8 mouse cellular contexts compared by ENCODE assay signal in the genomic region with DNA sequence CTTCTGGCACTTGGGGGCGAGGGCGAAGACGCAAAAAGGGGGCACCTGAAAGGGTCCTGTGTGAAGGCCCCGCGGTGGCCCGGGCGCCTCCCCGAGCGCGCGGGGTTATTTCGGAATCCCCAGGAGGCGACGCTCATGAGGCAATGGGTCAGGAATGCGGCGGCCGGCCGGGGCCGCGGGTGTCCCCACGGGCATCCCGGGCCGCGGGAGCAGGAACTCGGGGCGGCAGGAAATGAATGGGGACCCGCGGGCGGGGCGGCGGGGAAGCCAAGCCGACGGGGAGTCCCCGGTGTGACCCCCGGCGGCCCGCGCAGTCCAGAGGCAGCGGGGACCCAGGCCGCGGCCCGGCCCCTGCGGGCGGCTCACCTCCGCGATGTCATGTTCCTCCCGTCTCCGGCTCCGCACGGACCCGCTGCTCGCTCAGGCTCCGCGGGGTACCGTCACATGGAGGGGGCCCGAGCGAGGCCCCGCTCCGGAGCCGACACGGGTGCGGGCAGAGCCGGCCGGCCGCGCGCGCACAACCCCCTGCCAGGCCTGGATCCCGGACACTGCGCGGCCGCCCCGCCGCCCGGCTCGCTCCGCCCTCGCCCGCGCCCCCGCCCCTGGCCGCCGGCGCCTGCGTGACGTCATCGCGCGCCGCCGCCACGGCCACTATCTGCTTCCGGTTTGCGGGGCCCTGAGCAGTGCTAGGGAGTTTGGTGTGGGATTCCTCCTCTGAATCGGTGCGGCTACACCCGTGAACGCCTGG. TPM values are rescaled to one million over a fixed set of nuclear protein-coding genes. Genes with fewer than 3 reads are reported as not detected.
DNase-seq lines count a peak whose midpoint lies in the region; ATAC-seq and TF ChIP-seq lines count a peak whose summit lies in the region.

A gene (minus strand): TSS at position 562 of the 748 bp plus-strand sequence.

- under 1% methylated on average over 91 of the region's 98 CpGs for WGBS in forebrain, embryonic 10.5 days
- 1% methylated on average over 93 of the region's 98 CpGs for whole genome bisulfite sequencing in heart, embryonic 14.5 days
- under 1% methylated on average over 49 of the region's 98 CpGs for WGBS in liver, postnatal 0 days (ENCODE audit: insufficient replicate concordance)
- under 1% methylated on average over 75 of the region's 98 CpGs for WGBS in neural tube, embryonic 13.5 days

- H3K9ac ChIP-seq in heart, embryonic 14.5 days (ENCODE audit: low read length), result peak within 1 kb of the TSS; percentile 97
- H3K9ac ChIP-seq in liver, postnatal 0 days (replicated peaks), result peak within 1 kb of the TSS; percentile 98
- peak within 1 kb of the TSS; percentile 86 for H3K9ac ChIP-seq in neural tube, embryonic 13.5 days

- H3K4me3 ChIP-seq in brown adipose tissue, adult 24 weeks (ENCODE audit: insufficient read depth, low read depth, low read length), result peak within 1 kb of the TSS; percentile 82
- peak within 1 kb of the TSS; percentile 80 for H3K4me3 ChIP-seq in forebrain, embryonic 10.5 days
- peak within 1 kb of the TSS; percentile 89 to 96 for H3K4me3 ChIP-seq in heart, embryonic 14.5 days (ENCODE audit: control insufficient read depth in 1 of 2, insufficient read depth in 1 of 2, low read depth in 1 of 2, low read length in 2 of 2)
- H3K4me3 ChIP-seq in liver, postnatal 0 days (ENCODE audit: low read depth, low read length), result peak within 1 kb of the TSS; percentile 88
- peak within 1 kb of the TSS; percentile 88 for H3K4me3 ChIP-seq in neural tube, embryonic 13.5 days

- no peaks in the 10 kb centered on the region for H3K9me3 ChIP-seq in forebrain, embryonic 10.5 days
- no peaks in the 10 kb centered on the region for H3K9me3 ChIP-seq in heart, embryonic 14.5 days (ENCODE audit: control insufficient read depth, low read length)
- no peaks in the 10 kb centered on the region for H3K9me3 ChIP-seq in liver, postnatal 0 days (ENCODE audit: low read length)
- no peaks in the 10 kb centered on the region for H3K9me3 ChIP-seq in neural tube, embryonic 13.5 days

- peak; percentile 16; the same call in 1 of the 2 replicates for TF ChIP-seq CTCF in liver, postnatal 0 days (IDR thresholded peaks at IDR 0.05; ENCODE audit: low read depth)

- H3K4me2 ChIP-seq in heart, embryonic 14.5 days (ENCODE audit: low read length), result peak within 1 kb of the TSS; percentile 88
- peak within 1 kb of the TSS; percentile 81 for H3K4me2 ChIP-seq in liver, postnatal 0 days (ENCODE audit: low read depth, low read length)
- peak within 1 kb of the TSS; percentile 92 for H3K4me2 ChIP-seq in neural tube, embryonic 13.5 days

- H3K36me3 ChIP-seq in forebrain, embryonic 10.5 days (replicated peaks), result peaks cover 3% of the 10 kb centered on the region; the same call in 1 of the 2 replicates
- no peaks in the 10 kb centered on the region for H3K36me3 ChIP-seq in heart, embryonic 14.5 days (ENCODE audit: control insufficient read depth, insufficient read depth, low read length)
- H3K36me3 ChIP-seq in liver, postnatal 0 days (replicated peaks; ENCODE audit: insufficient read depth, low read length), result no peaks in the 10 kb centered on the region
- no peaks in the 10 kb centered on the region for H3K36me3 ChIP-seq in neural tube, embryonic 13.5 days

- no peak for TF ChIP-seq EP300 in liver, postnatal 0 days (IDR thresholded peaks at IDR 0.05; ENCODE audit: low read depth)

- ATAC-seq in CD4-positive, CD25-positive, alpha-beta regulatory T cell, adult 4 months, result peak; percentile 92
- peak; percentile 90 for ATAC-seq in heart, embryonic 14.5 days (ENCODE audit: insufficient number of reproducible peaks, insufficient read depth, low FRiP score, low read depth)
- peak; percentile 94 for ATAC-seq in liver, postnatal 0 days
- ATAC-seq in neural tube, embryonic 13.5 days (ENCODE audit: low read depth), result peak; percentile 95

- peak within 1 kb of the TSS; percentile 98 for H3K27ac ChIP-seq in brown adipose tissue, adult 24 weeks (replicated peaks; ENCODE audit: low read depth, low read length)
- peak within 1 kb of the TSS; percentile 93 for H3K27ac ChIP-seq in forebrain, embryonic 10.5 days
- peak within 1 kb of the TSS; percentile 84 to 92 for H3K27ac ChIP-seq in heart, embryonic 14.5 days (replicated peaks in 1 of 2; ENCODE audit: control insufficient read depth in 1 of 2, insufficient read depth in 1 of 2, low read depth in 2 of 2, low read length in 2 of 2)
- peak within 1 kb of the TSS; percentile 78 for H3K27ac ChIP-seq in liver, postnatal 0 days (ENCODE audit: low read depth)
- H3K27ac ChIP-seq in neural tube, embryonic 13.5 days (replicated peaks), result peak within 1 kb of the TSS; percentile 83

- peak; percentile 84 for DNase-seq in forebrain, embryonic 10.5 days (ENCODE audit: extremely low spot score, low spot score)
- peak; percentile 93 for DNase-seq in kidney, postnatal 14 days
- peak; percentile 92 for DNase-seq in liver, postnatal 0 days
- DNase-seq in telencephalon, adult 2 months (ENCODE audit: low read depth, low spot score), result peak; percentile 53

- peaks cover 24% of the 10 kb centered on the region for H3K4me1 ChIP-seq in brown adipose tissue, adult 24 weeks (ENCODE audit: control insufficient read depth, insufficient read depth, insufficient read length, low read length)
- peaks cover 43% of the 10 kb centered on the region for H3K4me1 ChIP-seq in forebrain, embryonic 10.5 days
- peaks cover 19 to 44% of the 10 kb centered on the region in 2 experiments for H3K4me1 ChIP-seq in heart, embryonic 14.5 days (ENCODE audit: control insufficient read depth in 2 of 2, insufficient read depth in 2 of 2, low read length in 2 of 2)
- peaks cover 29% of the 10 kb centered on the region for H3K4me1 ChIP-seq in liver, postnatal 0 days (ENCODE audit: insufficient read depth)
- H3K4me1 ChIP-seq in neural tube, embryonic 13.5 days (replicated peaks), result peaks cover 52% of the 10 kb centered on the region

- no peaks in the 10 kb centered on the region for H3K27me3 ChIP-seq in forebrain, embryonic 10.5 days (ENCODE audit: poor library complexity, severe bottlenecking)
- no peaks in the 10 kb centered on the region for H3K27me3 ChIP-seq in heart, embryonic 14.5 days (ENCODE audit: control insufficient read depth, insufficient read depth, low read length)
- H3K27me3 ChIP-seq in liver, postnatal 0 days (ENCODE audit: insufficient read depth, low read length), result no peaks in the 10 kb centered on the region
- H3K27me3 ChIP-seq in neural tube, embryonic 13.5 days, result no peaks in the 10 kb centered on the region

RNA-seq across cellular contexts. Expression of the gene that starts here (rescaled TPM):
- polyA plus RNA-seq in CD4-positive, CD25-positive, alpha-beta regulatory T cell, adult 4 months (2017; shearing (Covaris generic)), result 1 to 10 TPM; 7.2 to 8.0 TPM
- 64.1 and 66.0 TPM in 2 replicates for polyA plus RNA-seq in brown adipose tissue, adult 24 weeks (2012; ENCODE audit: insufficient read depth, insufficient read length, missing spikeins)
- 25.1 TPM in 2 replicates for polyA plus RNA-seq in forebrain, embryonic 10.5 days (2016; fragmentation: Nextera tagmentation; extraction: Ambion mirVana)
- 22.5 and 25.6 TPM in 2 replicates for polyA plus RNA-seq in heart, embryonic 14.5 days (2014; fragmentation: Nextera tagmentation; extraction: Ambion mirVana)
- polyA plus RNA-seq in liver, postnatal 0 days (2015; fragmentation: Nextera tagmentation; extraction: Ambion mirVana), result 9.6 and 10.6 TPM in 2 replicates
- 17.2 and 19.4 TPM in 2 replicates for polyA plus RNA-seq in neural tube, embryonic 13.5 days (2015; fragmentation: Nextera tagmentation; extraction: Ambion mirVana)

Comparison
In these comparisons a context has a peak if more than half of its experiments do, and no peak if none do; other contexts are left out.
1. Peak in every context shown above with its lines: DNase-seq, ATAC-seq, H3K4me3 ChIP-seq and H3K27ac ChIP-seq.